Mouse (Mus musculus) layer of hippocampus, postnatal 36 days (tissue): ENCODE measurements at regions not wholly inside any gene's neighbourhood (a gene's known extent, or its start where the extent isn't known, plus 50 kb on each side); places are given as distances from the start of the nearest gene placed in this dataset.

ENCODE experiments used
- DNase-seq, 2 experiments: peaks; one replicate each; pipeline ENCODE4 v3.0.0; 2022

- no peak for DNase-seq
These were observed 107.2 kb upstream of the Eepd1 start for GRCm38 (mm10) chr9:25374161-25374560.

- no peak for DNase-seq
These were observed 105.1 kb upstream of the Eepd1 start for GRCm38 (mm10) chr9:25376209-25376608.

- peak; percentile 4 to 16 for DNase-seq
These were observed 103.3 kb upstream of the Eepd1 start for GRCm38 (mm10) chr9:25377771-25378747.

GRCm38 (mm10) chr9:25385333-25385732 is 96.0 kb upstream of the Eepd1 start:
- no peak for DNase-seq

- DNase-seq, result no peak
These were observed 93.3 kb upstream of the Eepd1 start for GRCm38 (mm10) chr9:25387876-25388650.

GRCm38 (mm10) chr9:25389351-25389750 is 92.0 kb upstream of the Eepd1 start:
- no peak for DNase-seq

GRCm38 (mm10) chr9:25400647-25401335 is 80.6 kb upstream of the Eepd1 start:
- no peak for DNase-seq

GRCm38 (mm10) chr9:25405848-25406247 is 75.5 kb upstream of the Eepd1 start:
- no peak for DNase-seq

GRCm38 (mm10) chr9:25408518-25408917 is 72.8 kb upstream of the Eepd1 start:
- no peak for DNase-seq

GRCm38 (mm10) chr9:25409729-25410128 is 71.6 kb upstream of the Eepd1 start:
- DNase-seq, result no peak

- no peak for DNase-seq
These were observed 67.5 kb upstream of the Eepd1 start for GRCm38 (mm10) chr9:25413873-25414272.

GRCm38 (mm10) chr9:25414315-25414714 is 67.0 kb upstream of the Eepd1 start:
- no peak for DNase-seq

- DNase-seq, result no peak
These were observed 54.4 kb upstream of the Eepd1 start for GRCm38 (mm10) chr9:25426941-25427340.

- DNase-seq, result peak; percentile 27 to 50
These were observed 51.7 kb upstream of the Eepd1 start for GRCm38 (mm10) chr9:25429450-25430213.
